Mouse (Mus musculus) spleen, adult 2 months (tissue): ENCODE measurements around the gene Rnf114. TPM values are rescaled to one million over a fixed set of nuclear protein-coding genes. Genes with fewer than 3 reads are reported as not detected.
A peak's percentile ranks its signal among the peaks of the same experiment; 100 is the strongest.

Experiments
- DNase-seq, 2 experiments: peaks; one replicate each; pipeline versions ENCODE4 v3.0.0 to v3.0.0-alpha.2; 2012 to 2021; ENCODE audit warnings: low spot score in 2 of 2, low read depth in 1 of 2
- H3K27ac ChIP-seq: fragments of 200-500 bp; 2 replicates; pipeline ENCODE4 v1.5.1; 2012; ENCODE audit warnings: low read length, inconsistent platforms; ENCODE audit not compliant: insufficient read depth
- H3K27me3 ChIP-seq: fragments of 200-500 bp; 2 replicates; pipeline ENCODE4 v1.6.1; 2012; ENCODE audit warnings: mild to moderate bottlenecking, moderate library complexity, low read length, inconsistent platforms; ENCODE audit not compliant: control insufficient read depth, insufficient read depth
- H3K36me3 ChIP-seq: fragments of 200-500 bp; 2 replicates; pipeline ENCODE4 v1.6.1; 2012; ENCODE audit warnings: mild to moderate bottlenecking, low read length, inconsistent platforms; ENCODE audit not compliant: control insufficient read depth, insufficient read depth
- H3K4me1 ChIP-seq: fragments of 200-500 bp; 2 replicates; pipeline ENCODE4 v1.6.1; 2011; ENCODE audit warnings: inconsistent platforms; ENCODE audit not compliant: control insufficient read depth, insufficient read depth, insufficient read length
- H3K4me3 ChIP-seq: fragments of 200-500 bp; 2 replicates; pipeline ENCODE4 v1.5.1; 2011; ENCODE audit warnings: mild to moderate bottlenecking, inconsistent platforms; ENCODE audit not compliant: insufficient read depth, insufficient read length; ENCODE audit errors: extremely low read depth
- CTCF ChIP-seq: fragments of 200-500 bp; IDR thresholded peaks from 2 replicates; pipeline ENCODE4 v1.5.1; 2011; ENCODE audit warnings: mild to moderate bottlenecking, inconsistent platforms; ENCODE audit not compliant: insufficient read depth, insufficient read length, insufficient replicate concordance; ENCODE audit errors: extremely low read depth
- POLR2A ChIP-seq: fragments of 200-500 bp; IDR thresholded peaks from 2 replicates; pipeline ENCODE4 v1.6.1; 2011; ENCODE audit warnings: low read depth, low read length, inconsistent platforms
- WGBS: fragments of 180-500 bp; shearing (Covaris S2); methylation state at CpG from one replicate; pipeline ENCODE4 v1.1.7; 2018; 5-methylcytosine and 5-hydroxymethylcytosine counted together
- polyA plus RNA-seq: library from polyadenylated mRNA; depleted of rRNA; stranded (reverse); fragments of >200 nt; gene quantifications from 2 replicates; pipeline ENCODE4 v1.2.3, GENCODE M21; 2012; rRNA removed

Rnf114 gene
- 88.0 and 95.4 TPM in 2 replicates for polyA plus RNA-seq

DNA sequence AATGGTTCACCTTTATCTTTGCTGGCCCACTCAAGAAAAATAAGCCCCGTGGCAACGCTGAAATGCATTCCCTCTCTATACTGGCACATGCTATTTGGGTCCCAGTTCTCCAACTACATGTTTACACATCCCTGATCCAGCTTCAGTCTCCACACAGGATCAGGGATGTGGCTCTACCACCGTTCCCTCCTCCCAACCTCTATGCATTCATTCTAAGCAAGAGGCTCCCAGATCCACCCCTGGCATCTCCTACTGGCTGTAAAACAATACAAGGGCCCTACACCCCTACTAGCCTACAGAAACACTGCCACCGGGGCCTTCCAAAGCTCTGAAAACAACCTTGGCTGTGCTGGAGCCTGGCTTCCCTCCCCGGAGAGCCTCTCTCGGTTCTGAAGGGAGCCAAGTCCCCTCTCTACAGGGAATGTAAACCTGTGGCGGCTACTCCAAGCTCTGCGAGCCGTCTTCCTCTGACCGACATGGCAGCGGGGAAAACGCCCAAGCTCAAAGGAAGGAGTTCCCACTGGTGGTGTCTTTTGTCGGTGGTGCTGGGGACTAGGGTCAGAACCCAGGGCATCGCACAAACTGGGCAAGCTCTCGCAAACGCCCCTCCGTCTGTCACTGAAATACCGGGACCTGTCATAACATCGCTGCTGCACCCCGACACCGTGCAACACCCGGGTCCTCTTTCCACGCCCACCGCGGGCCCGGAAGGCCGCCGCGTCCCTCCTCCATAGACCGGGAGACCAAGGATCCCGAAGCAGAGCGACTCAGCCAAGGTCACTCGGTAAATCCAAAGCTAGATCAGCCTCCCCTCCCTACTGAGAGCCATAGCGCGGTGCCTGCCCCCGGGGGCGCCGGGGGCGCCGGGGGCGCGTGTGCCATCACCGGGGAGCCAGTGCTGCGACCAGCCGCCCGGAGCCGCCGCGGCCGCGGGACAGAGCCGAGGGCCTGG lies at the start of gene Rnf114:
TSS of gene Rnf114 (plus strand) at position 889 of the 952 bp plus-strand sequence.
- TF ChIP-seq CTCF = no peak
- TF ChIP-seq POLR2A = no peak
- no peak for DNase-seq
- WGBS = 3% methylated on average over 52 of the region's 52 CpGs

DNA sequence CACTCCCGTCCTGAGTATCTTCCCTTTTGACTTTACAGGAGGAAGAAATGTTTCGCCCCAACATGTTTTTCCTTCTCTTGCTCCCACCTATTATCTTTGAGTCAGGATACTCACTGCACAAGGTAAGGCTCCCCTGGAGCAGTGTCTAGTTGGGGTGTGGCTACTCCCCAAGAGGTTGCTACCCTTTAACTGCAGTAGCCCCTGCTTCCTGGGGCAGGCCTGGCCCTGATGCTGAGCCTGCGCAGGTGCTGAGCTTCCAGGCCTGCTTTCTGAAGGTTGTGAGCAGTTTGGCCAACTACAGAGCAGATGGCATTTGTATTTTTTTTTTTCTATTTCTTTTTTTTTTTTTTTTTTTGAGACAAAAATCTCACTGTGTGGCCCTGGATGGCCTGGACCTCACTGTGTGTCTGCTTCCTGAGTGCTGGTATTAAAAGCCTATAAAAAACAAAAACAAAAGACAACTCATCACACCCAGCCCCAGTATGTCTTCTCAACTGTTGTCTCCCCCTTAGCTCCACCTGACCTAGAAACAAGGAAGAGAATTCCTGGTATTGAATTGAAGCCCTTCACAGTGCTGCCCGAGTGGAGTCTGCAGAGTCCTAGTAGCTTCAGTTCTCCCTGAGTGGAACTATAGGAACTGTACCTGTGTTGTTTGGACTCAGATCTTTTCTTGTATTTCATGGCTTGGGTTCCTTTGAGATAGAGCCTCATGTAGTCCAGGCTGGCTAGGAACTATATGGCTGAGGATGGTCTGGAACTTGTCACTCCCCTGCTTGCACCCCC lies 48.8 kb upstream of the Rnf114 start:
- no peak for TF ChIP-seq POLR2A
- no peak for TF ChIP-seq CTCF
- H3K4me3 ChIP-seq = no peak overlapping the region
- peaks cover 34% of the 10 kb centered on the region for H3K36me3 ChIP-seq
- DNase-seq = no peak
- no peak overlapping the region for H3K27ac ChIP-seq
- H3K27me3 ChIP-seq = no peaks in the 10 kb centered on the region
- 95% methylated on average over 4 of the region's 4 CpGs for WGBS
- H3K4me1 ChIP-seq = no peaks in the 10 kb centered on the region

More for the DNA sequence above, at the start of gene Rnf114:
- no peaks in the 10 kb centered on the region for H3K36me3 ChIP-seq
- H3K27me3 ChIP-seq = no peaks in the 10 kb centered on the region
- peak within 1 kb of the TSS; percentile 98 for H3K27ac ChIP-seq
- H3K4me1 ChIP-seq = peaks cover 3% of the 10 kb centered on the region; the same call in 1 of the 2 replicates
- H3K4me3 ChIP-seq = peak within 1 kb of the TSS; percentile 97

- Histone ChIP-seq H3K4me1 (no peaks in the 10 kb centered on the region), H3K27me3 (no peaks in the 10 kb centered on the region), H3K4me3 (no peak overlapping the region), H3K27ac (no peak overlapping the region), H3K36me3 (peaks cover 38% of the 10 kb centered on the region)
- no peak for DNase-seq
- TF ChIP-seq CTCF = no peak
- TF ChIP-seq POLR2A = no peak
- 73% methylated on average over 20 of the region's 20 CpGs for WGBS
Measured at GRCm38 (mm10) chr2:167445911-167446780, 46.3 kb upstream of the Rnf114 start.

DNA sequence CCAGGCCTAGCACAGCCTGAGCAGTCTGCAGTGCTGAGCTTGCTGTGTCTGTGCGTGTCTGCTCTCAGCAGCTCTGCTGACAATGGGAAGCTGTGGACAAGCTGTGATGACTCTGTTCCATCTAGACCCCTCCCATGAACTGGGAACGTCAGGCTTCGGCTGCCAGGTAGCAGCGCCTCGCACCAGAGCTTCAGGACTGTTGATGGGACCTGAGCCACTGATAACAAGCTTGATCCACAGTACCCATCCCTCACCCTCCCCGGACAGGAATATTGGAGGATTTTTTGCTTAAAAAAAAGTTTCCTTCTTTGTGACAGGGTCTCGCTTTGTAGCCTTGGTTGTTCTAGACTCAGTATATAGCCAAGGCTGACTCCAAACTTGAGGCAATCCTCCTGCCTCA lies 45.2 kb upstream of the Rnf114 start:
- H3K27ac ChIP-seq = no peak overlapping the region
- peaks cover 35% of the 10 kb centered on the region for H3K36me3 ChIP-seq
- DNase-seq = no peak
- H3K4me3 ChIP-seq = no peak overlapping the region
- no peak for TF ChIP-seq CTCF
- TF ChIP-seq POLR2A = no peak
- no peaks in the 10 kb centered on the region for H3K27me3 ChIP-seq
- H3K4me1 ChIP-seq = no peaks in the 10 kb centered on the region
- 90% methylated on average over 7 of the region's 7 CpGs for WGBS

GRCm38 (mm10) chr2:167447629-167448028 lies 44.8 kb upstream of the Rnf114 start:
- Histone ChIP-seq H3K4me3 (no peak overlapping the region), H3K27ac (no peak overlapping the region; the same call in 1 of the 2 replicates), H3K36me3 (peaks cover 35% of the 10 kb centered on the region), H3K27me3 (no peaks in the 10 kb centered on the region), H3K4me1 (no peaks in the 10 kb centered on the region)
- TF ChIP-seq POLR2A = no peak
- TF ChIP-seq CTCF = no peak
- no peak for DNase-seq
- 85% methylated on average over 8 of the region's 8 CpGs for WGBS
